Mouse (Mus musculus): ENCODE measurements at regions not wholly inside any gene's neighbourhood (a gene's known extent, or its start where the extent isn't known, plus 50 kb on each side); places are given as distances from the start of the nearest gene placed in this dataset.

DNA sequence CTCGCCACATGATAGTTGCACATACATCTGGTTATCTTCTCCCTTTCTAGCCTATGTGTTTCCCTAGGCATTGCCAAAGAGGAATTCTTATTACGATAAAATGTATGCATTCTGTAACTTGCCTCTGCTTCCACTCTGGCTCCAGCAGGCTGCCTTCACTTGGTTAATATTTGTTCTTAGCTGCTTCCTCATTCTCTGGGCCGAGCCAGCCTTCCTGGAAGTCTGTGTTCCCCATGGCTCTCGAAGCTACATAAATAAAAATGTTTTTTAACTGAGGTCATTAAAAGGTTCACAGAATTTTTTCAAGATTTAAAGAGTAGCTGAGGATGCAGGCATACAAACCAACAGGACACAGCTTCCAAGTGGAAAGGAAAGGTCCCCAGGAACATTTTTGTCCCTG, 1124.5 kb upstream of the 4930412O13Rik start:
- Histone ChIP-seq H3K9me3 (replicated peaks) (no peaks in the 10 kb centered on the region), H3K4me1 (no peaks in the 10 kb centered on the region), H3K27ac (no peak overlapping the region), H3K36me3 (no peaks in the 10 kb centered on the region), H3K4me2 (replicated peaks) (no peak overlapping the region), H3K4me3 (no peak overlapping the region), H3K27me3 (no peaks in the 10 kb centered on the region), H3K9ac (no peak overlapping the region)
- 71% methylated on average over 4 of the region's 4 CpGs for WGBS
- no peak for ATAC-seq (ENCODE audit: low FRiP score)

- 84% methylated on average over 4 of the region's 4 CpGs for WGBS
- Histone ChIP-seq H3K9me3 (replicated peaks) (no peaks in the 10 kb centered on the region), H3K9ac (no peak overlapping the region), H3K36me3 (no peaks in the 10 kb centered on the region), H3K4me2 (replicated peaks) (no peak overlapping the region), H3K4me1 (no peaks in the 10 kb centered on the region), H3K27ac (no peak overlapping the region), H3K27me3 (no peaks in the 10 kb centered on the region), H3K4me3 (no peak overlapping the region)
- no peak for ATAC-seq (ENCODE audit: low FRiP score)
Observed at GRCm38 (mm10) chr2:8770636-8771035, 1110.4 kb upstream of the 4930412O13Rik start.

DNA sequence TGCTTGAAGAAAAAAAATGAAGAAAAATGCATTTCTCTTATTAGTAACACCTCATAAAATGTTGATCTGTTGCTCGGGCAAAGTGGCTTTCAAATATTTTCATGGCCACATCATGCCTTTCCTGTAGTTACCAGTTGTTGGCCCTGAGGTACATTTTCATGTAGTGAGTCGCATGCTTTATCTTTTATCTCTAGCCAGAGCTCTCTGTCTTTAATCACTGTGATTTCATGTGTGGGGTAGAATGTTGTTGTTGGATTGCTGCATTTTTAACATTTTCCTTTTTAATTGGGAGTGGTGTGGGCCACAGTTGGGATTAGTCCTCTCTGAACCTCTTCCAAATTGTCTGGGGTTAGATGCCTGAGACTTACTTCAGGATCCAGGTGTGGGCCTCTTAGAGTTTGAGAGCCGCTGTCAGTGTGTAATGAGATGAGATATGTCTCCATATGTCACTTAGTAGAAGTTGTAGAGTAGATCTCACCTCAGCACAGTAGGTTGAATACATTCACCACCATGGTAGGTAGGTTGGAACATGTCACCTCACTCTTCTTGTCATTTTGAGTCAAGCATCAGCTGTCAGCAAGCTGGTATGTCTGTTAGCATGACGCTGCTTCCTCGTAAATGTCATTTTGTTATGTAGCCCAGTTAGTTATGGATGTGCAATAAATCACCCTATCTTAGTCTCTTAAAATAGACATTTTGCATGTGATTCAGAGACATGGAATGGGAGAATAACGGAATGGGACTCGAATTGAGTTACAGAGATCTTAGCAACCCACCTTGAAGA, 1099.7 kb upstream of the 4930412O13Rik start:
- no peak overlapping the region for H3K27ac ChIP-seq
- no peak overlapping the region for H3K4me2 ChIP-seq (replicated peaks)
- no peaks in the 10 kb centered on the region for H3K27me3 ChIP-seq
- H3K9me3 ChIP-seq (replicated peaks): no peaks in the 10 kb centered on the region
- H3K4me1 ChIP-seq: no peaks in the 10 kb centered on the region
- WGBS: 88% methylated on average over 7 of the region's 7 CpGs
- H3K9ac ChIP-seq: no peak overlapping the region
- H3K4me3 ChIP-seq: no peak overlapping the region
- no peaks in the 10 kb centered on the region for H3K36me3 ChIP-seq
- ATAC-seq (ENCODE audit: low FRiP score): no peak

GRCm38 (mm10) chr2:8782225-8782624, 1098.8 kb upstream of the 4930412O13Rik start:
- Histone ChIP-seq H3K9me3 (replicated peaks) (no peaks in the 10 kb centered on the region), H3K36me3 (no peaks in the 10 kb centered on the region), H3K27ac (no peak overlapping the region), H3K27me3 (no peaks in the 10 kb centered on the region), H3K9ac (no peak overlapping the region), H3K4me1 (no peaks in the 10 kb centered on the region), H3K4me2 (replicated peaks) (no peak overlapping the region), H3K4me3 (no peak overlapping the region)
- no peak for ATAC-seq (ENCODE audit: low FRiP score)
- 92% methylated on average over 2 of the region's 2 CpGs for WGBS

DNA sequence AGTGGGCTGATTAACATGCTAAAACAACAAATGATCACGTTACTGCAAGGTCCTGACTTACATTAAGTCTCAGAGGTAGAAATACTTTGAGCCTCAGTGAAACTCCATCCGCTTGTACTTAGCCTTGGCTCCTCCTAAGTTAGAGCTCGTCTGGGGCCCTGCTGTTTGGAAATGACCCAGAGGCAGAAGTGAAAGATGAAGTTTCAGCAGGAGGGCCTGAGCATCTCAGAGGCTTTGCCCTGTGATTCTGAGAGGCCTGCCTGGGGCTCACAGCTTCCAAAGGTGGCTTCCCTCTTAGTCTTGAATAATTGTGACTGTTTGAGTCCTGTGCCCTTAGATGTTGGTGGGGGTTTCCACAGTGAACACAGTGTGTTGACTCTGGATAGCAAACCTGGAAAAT, 1079.0 kb upstream of the 4930412O13Rik start:
- H3K4me3 ChIP-seq: no peak overlapping the region
- no peak overlapping the region for H3K9ac ChIP-seq
- H3K27ac ChIP-seq: no peak overlapping the region
- 41% methylated on average over 3 of the region's 3 CpGs for WGBS
- no peaks in the 10 kb centered on the region for H3K4me1 ChIP-seq
- H3K27me3 ChIP-seq: no peaks in the 10 kb centered on the region
- H3K36me3 ChIP-seq: no peaks in the 10 kb centered on the region
- H3K9me3 ChIP-seq (replicated peaks): no peaks in the 10 kb centered on the region
- no peak for ATAC-seq (ENCODE audit: low FRiP score)
- no peak overlapping the region for H3K4me2 ChIP-seq (replicated peaks)

DNA sequence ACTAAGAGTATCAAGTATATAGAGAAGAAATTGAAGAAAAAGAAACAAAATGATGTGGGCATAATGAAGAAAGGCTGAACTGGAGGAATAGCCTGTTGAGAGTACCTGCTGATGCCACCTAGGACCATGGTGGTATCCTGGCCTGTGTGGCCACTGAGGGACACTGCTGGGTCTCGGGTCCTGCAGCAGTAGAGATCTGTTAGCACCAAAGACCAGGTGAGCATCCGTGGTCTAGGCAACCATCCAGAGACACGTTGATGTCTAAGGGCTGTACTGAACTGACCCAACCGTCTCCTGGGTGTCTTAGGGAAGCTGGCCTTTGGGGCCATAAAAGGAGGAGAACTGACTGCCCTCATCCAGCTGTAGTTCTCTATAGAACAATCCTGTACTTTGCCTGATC, 1071.4 kb upstream of the 4930412O13Rik start:
- H3K36me3 ChIP-seq: no peaks in the 10 kb centered on the region
- H3K9me3 ChIP-seq (replicated peaks): no peaks in the 10 kb centered on the region
- WGBS: 93% methylated on average over 4 of the region's 4 CpGs
- H3K9ac ChIP-seq: no peak overlapping the region
- H3K27ac ChIP-seq: no peak overlapping the region
- ATAC-seq (ENCODE audit: low FRiP score): no peak
- H3K4me3 ChIP-seq: no peak overlapping the region
- no peak overlapping the region for H3K4me2 ChIP-seq (replicated peaks)
- no peaks in the 10 kb centered on the region for H3K4me1 ChIP-seq
- no peaks in the 10 kb centered on the region for H3K27me3 ChIP-seq

DNA sequence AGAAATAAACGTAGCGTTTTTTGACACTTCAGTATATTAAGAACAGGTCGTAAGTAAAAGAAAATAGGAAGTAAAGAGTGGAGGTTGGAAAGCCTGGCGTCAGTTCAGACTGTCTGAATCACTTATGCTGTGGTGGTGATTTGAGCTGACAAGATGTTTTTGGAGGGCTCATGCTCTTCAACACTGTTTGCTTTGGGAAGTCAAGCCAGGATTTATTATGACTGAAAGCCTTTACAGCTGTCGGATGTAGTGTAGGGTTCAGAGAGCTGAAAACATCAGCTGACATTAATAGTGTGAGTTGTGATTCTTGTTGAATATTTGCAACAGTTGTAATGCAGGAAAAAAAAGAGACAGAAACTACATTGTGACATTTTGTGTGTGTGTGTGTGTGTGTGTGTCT, 1062.9 kb upstream of the 4930412O13Rik start:
- H3K4me3 ChIP-seq: no peak overlapping the region
- ATAC-seq (ENCODE audit: low FRiP score): no peak

GRCm38 (mm10) chr2:8825406-8825805, 1055.6 kb upstream of the 4930412O13Rik start:
- H3K4me2 ChIP-seq (replicated peaks): no peak overlapping the region
- no peaks in the 10 kb centered on the region for H3K27me3 ChIP-seq
- no peak overlapping the region for H3K27ac ChIP-seq
- WGBS: 79% methylated on average over 2 of the region's 2 CpGs
- H3K4me1 ChIP-seq: no peaks in the 10 kb centered on the region
- no peak overlapping the region for H3K4me3 ChIP-seq
- ATAC-seq (ENCODE audit: low FRiP score): no peak
- H3K36me3 ChIP-seq: no peaks in the 10 kb centered on the region
- H3K9me3 ChIP-seq (replicated peaks): no peaks in the 10 kb centered on the region
- H3K9ac ChIP-seq: no peak overlapping the region

More for the DNA sequence above, 1062.9 kb upstream of the 4930412O13Rik start:
- Histone ChIP-seq H3K9ac (no peak overlapping the region), H3K9me3 (replicated peaks) (no peaks in the 10 kb centered on the region), H3K27me3 (no peaks in the 10 kb centered on the region), H3K4me1 (no peaks in the 10 kb centered on the region), H3K36me3 (no peaks in the 10 kb centered on the region), H3K4me2 (replicated peaks) (no peak overlapping the region), H3K27ac (no peak overlapping the region)
- 76% methylated on average over 5 of the region's 5 CpGs for WGBS
